Mouse (Mus musculus) urinary bladder, postnatal 25 days (tissue): ENCODE results near the gene Camta1.

Experiments
- DNase-seq: peaks from one replicate; pipeline ENCODE4 v3.0.0; 2022; ENCODE audit warnings: low spot score

Camta1 gene

DNA sequence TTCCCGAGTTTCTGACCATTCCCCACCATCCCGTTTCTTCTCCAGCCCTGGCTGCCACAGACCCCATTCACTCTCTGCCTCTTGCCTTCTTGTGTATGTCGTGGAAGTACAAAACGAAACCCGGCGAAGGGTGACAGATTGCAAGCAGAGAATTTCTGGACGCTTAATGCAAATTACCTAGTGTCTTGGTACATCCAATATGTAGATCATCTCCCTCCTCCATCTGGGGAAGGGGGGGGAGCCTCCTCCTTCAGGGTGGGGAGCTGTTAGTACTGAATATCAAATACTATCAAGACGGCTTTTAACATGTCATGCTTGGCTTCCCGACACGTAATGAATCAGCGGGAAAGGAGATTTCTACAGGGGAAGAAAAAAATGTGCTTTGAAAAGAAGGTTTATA is 710.8 kb downstream of the Camta1 start:
- DNase-seq: no peak

DNA sequence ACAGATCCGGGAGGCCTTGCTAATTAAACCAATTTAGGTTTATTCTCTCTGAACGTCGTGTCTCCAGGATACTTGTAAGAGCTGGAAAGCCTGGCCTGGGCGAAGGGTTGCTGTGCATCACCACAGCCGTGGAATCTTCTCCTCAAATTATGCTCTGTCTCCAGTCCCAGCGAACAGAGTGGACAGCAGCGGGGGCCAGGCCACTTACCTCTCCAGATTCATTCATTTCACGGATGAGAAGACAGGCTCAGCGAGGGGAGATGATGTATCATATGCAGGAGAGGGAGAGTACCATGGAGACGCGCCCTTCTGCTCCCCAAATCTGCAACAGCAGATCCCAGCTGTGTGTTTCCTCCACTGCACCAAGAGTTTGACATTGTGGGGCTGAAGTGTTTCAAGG is 711.6 kb downstream of the Camta1 start:
- DNase-seq: no peak

DNA sequence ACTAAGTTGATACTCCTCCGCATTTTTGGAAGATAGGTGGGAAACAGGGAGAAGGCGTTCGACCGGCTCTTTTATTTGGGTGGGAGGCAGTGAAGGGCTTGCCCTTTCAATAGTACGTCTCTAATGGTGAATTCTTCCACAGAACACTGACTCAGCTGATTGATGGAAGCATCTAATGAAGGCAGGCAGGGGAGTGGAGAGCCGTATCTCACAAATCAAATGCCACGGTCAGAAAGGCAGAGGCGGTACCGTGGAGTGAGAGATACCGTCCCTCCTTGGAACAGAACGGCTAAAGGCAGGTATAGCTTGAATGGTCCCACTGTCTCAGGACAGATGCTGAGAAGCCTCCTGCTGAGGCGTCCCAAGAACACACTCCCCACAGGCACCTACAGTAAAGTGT is 714.1 kb downstream of the Camta1 start:
- DNase-seq: no peak

DNA sequence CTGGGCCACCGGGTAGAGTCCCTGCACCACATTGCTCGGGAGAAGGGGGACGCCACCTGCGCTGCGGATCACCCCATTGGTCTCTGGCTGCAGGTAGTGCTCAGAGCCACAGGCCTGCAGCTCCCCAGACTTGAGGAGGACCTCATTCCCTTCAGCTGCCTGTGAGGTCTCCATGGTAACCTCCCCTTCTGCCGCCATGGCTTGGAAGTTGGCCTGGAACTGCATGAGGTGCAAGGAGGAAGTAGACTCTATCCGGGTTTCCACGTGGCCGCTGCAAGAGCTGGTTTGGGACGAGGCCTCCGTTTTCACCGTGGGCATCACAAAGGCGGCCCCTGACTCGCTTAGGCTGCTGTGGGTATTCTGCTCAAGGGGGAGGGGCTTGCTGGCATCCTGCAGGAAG is 717.6 kb downstream of the Camta1 start:
- no peak for DNase-seq

DNA sequence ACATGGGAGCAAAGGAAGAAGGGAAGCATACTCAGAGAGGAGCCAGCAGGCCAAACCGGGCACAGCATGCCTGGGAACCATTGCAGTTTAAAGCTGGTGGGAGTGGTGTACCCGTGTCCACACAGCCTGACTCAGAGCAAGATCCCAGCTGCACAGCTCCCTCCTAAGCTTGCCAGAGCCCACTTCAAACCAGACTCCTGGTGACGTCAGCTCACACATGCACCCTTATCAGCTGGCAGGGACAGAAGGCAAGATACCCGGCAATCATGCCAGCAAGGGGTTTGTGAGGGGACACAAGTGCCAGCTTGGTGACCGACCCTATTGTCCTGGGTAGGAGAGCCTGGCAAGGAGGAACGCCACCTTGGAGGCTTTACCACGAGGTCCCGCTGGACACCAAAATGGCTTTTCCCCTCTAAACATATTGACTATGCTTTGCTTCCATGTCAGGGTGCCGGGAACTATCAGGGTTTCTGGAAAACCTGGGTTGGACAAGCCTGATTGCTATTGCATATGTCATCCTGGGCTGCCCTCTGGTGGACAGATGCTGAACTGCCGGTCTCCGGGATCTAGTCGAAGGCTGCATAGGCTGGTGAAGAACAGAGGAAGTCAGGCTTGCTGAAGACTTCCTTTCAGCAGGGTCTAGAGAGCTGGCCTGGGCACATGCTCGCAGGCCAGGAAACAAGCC is 720.3 kb downstream of the Camta1 start:
- peak; percentile 96 for DNase-seq

DNA sequence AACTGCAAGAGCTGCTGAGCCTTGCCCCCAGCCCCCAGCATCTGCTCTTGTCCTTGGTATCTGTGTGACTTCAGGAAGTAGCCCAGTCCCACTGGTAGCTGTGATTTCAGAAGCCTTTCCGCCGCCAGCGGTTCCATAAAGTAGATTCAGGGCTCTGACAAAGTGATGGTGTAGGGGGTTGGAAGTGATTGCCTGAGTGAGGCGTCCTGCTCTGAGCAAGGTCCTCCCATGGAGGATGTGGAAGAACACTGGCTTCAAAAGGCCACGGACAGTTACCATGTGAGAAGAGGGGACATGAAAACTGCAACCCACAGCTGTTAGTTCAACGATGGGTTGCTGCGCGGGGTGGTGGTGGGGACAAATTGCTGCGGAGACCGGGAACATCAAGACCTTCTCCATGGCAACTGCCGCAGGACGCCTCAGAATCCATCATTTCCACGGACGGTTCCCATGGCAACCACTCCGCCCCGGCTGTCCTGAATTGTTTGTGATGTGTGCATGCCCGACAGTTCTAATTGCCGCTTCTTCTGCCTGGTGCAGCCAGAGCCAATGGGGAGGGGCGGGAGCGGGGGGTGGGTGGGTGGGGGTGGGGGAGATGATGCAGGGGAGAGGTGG is 721.2 kb downstream of the Camta1 start:
- DNase-seq: no peak

DNA sequence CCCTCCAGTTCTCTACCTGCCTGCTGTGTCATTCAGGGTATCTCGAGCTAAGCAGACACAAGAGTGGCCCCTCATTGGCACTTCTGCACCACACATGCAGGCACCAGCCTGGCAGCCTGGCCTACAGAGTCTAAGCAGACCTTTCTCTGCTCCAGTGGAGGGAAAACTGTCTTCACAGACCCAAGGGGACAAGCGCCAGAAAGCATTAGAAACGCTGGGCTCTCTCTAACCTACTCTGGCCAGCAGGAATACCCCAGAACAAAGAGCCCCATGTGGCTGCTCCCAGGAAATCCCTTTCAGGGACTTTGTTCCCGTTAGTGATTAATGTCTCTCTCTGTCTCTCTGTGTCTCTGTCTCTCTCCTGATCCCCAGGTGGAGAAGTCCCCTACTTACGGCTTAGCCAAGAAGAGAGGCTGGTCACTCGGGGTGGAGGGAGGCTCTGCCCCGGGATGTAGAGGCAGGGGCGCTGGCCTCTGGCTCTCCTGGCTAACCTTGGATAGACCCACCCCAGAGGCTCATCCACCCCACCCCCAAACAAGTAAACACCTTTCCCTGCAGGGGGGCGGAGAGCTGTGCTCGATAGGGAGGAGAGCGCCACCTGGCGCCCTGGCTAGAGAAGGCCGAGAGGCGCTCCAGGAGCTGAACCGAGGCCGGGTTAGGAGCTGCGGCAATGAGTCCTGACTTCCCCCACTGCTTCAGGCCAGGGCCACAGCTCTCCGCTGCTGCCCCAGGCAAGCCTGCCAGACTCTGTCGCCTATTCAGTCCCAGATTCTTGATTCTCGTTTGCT is 722.4 kb downstream of the Camta1 start:
- peak; percentile 70 for DNase-seq

DNA sequence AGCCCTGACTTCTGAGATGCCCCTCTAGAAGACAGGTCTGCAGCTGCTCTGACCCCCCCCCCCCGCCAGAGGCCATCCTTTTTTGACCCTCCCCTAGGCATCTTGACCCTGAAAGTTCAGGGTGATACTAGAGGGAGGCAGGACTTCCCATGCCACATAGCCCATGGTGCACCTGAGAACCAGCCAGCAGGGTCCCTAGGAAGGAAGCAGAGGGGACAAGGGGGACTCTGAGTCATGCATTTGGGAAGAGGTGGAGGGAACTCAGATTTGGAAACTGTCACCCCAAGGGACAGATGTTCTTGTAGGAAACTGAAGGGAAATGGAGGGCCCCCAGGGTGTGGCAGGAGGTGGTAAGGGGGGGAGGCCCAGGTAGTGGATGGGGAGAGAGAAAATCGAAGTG is 723.1 kb downstream of the Camta1 start:
- DNase-seq: no peak

DNA sequence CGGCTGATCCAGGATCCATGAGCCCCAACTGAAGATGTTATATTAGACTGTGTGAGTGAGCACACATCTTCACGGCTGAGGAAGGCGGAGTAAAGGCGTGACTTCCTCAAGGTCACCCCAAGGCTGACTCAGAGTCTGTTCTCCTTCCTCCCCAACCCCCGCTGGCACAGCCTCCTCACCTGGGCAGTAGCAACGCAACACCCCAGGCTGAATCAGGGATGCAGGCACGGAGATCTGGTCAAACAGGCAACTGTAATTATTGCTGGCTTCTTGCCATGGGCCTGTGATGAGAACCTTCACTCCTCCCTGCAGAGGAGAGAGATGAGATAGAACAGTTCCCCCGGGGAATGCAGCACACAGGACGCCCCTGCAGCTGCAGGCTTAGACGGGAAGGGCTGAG is 723.5 kb downstream of the Camta1 start:
- no peak for DNase-seq

DNA sequence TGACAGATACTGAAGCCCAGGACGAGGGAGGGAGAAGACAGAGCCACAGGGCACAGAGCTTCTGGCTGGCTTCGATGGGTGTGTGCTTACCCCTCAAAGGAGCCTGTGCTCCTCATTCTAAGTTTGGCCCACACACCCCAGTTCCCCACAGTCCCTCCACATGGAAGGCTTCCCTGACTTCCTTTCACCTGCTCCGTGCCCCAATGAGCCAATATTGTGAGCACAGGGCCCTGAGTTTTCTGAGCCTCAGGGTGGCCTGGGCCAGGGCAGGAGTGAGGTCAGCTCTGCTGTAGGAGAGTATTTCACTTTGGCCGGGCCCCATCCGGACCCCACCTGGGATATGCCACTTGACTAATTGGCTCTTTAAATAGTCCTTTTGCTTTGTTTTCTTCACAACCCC is 724.0 kb downstream of the Camta1 start:
- DNase-seq: no peak

DNA sequence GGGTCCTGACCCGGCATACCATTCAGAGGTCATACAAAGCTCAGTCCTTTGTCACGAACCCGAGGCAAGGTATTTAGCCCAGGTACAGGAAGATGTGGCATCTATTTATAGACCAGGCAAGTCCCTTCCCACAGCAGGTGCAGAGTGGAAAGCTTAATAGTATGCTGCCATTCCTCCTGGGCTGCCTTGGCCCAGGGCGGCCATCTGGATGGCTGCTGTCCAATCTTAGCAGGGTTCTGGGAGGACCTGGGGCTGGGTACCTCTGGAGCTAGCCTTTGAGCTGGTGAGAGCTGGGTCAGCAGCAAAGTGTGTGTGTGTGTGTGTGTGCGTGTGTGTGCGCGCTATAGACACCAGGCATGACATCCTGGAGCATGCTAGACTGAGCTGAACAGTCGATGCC is 726.2 kb downstream of the Camta1 start:
- no peak for DNase-seq

DNA sequence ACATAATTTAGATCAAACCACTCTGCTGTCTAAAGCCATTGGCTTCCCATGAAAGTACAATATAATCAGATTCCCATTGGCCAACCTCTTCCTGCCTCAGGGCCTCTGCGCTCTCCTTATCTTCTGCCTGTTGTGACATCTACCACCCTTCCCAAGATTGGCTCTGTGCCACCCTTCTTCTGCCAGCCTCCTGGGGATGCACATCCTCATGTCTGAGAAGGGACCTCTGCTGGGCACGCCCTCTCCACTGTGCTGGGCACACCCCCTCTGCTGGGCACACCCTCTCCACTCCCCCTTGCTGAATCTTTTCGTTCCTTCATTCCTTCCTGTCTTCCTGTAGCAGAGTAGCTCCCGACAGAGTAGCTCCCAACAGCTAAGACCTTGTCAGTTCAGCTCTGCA is 727.9 kb downstream of the Camta1 start:
- DNase-seq: no peak

DNA sequence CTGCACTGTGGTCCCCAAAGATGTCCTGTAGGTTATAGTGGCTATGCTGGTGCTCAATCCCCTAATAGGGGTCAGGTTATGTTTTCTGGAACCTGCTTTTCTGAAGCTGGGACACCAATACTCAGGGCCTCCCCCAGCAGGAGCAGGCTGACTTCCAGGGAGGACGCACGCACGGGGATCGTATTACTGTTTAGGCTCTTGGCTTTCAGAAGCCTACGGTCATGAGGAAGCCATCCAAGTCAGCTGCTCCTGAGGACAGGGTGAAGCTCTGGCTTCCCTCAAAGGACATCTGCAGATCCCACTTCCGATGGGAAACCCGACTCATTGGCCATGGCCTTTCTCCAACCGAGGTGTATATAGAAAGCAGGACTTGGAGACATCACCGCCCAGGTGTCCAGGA is 729.2 kb downstream of the Camta1 start:
- DNase-seq: no peak

DNA sequence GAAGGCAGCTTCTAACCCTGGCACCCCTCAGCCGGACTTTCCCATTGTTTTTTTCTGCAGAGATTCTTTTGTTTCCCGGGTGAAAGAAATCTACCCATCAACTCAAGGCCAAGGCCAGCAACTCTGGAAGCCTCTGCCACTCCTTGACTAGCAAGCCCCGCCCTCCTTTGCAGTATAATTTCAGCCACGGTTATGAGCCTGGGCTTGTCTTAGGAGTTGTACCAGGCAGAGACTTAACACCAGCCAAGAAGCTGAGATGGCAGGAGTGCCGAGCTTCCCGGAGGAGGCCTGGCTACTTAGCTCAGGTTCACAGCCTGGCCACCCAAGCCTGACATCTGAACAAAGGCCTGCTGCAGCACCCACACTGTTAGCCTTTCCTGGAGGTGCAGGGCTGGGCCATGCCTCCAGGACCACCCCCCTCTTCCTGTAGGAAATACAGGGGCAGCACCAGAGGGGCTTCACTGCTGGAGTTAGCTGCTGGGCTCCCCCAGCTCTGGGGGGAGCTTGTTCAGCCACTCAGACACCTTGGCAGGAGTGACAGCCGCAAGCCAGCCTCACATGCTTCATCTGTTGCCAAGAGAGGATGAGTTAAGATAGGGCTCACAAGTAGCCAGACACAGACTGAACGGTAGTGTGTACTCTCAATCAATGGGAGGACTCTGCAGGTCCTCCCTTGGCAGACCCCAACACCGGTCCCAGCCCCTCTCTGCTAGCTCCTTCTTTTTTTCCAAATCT is 730.8 kb downstream of the Camta1 start:
- no peak for DNase-seq

DNA sequence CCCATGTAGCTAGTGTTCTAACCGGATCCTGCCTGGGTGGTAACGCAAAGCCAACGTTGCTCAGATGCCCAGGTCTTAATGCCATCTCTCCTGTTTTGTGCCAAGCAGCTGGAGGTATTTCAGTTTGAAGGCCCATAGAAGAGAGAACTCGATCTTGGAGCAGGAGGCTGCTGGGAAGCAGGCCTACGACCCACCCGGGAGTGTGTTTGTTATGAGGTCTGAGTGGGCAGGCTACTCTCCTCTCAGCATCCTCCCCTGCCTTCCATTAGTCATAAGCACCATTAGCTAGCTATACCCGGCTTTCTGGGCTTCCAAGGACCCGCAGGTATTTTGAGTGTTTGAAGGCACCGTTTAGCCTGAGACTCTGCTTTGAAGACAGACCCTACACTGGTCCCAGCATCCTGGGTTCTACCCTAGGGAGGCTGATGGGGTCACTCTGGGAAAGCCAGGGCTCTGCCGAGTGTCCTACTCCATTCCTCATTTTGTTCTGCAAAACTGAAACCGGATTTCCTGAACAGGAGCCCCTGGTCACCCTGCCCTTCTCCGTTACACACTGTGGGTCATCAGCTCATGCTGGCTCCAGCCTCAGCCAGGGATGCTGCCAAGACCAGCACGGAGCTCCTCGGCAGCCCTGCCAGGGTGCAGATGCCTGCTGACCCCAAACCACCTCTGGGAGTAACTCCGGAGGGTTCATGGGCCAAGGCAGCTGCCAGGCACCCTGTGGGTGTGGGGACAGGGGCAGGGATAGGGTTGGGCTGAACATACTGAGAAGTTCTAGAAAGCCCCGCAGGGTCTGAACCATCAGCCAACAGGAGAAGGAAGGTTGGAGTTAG is 731.7 kb downstream of the Camta1 start:
- no peak for DNase-seq

DNA sequence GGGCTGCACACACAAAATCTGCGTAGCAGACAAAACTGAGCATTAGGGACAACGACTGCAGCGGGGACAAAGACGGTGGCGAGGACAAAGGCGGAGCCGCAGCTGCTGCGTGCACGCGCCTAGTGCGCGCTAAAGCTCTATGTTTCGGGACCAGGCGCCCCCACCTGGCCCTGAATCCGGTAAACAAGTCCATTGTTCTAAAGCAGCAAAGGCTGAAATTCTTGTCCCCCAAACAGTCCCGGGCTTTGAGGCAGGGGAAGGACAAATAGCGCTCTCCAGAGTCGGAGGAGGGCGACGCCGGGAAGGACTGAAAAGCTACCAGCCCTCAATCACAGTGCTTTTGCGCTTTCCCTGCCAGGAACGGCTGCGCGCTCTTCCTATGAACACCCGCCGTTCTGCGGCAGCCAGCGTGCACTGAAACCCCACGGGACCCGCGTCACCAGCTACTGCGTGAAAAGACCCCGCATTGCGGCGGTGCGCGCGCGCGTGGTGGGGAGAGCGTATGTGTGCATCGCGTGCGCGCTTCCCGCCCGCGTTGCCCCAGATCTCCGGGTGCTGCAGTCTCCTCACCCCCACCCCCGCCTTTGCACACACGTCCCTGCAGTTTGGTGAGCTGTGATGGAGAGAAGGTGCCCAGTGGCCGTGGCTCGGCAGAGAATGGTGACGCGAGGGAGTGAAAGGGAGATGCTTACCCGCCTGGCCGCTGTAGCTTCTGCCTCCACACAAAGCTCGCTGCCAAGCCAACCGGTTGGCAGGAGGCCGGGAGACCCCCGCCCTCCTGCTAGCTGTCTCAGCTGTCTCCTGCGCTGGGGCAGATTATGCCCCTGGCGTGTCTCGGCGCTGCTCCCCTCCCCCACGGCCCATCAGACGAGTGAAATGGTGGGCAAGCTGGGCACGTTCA is 732.8 kb downstream of the Camta1 start:
- no peak for DNase-seq

DNA sequence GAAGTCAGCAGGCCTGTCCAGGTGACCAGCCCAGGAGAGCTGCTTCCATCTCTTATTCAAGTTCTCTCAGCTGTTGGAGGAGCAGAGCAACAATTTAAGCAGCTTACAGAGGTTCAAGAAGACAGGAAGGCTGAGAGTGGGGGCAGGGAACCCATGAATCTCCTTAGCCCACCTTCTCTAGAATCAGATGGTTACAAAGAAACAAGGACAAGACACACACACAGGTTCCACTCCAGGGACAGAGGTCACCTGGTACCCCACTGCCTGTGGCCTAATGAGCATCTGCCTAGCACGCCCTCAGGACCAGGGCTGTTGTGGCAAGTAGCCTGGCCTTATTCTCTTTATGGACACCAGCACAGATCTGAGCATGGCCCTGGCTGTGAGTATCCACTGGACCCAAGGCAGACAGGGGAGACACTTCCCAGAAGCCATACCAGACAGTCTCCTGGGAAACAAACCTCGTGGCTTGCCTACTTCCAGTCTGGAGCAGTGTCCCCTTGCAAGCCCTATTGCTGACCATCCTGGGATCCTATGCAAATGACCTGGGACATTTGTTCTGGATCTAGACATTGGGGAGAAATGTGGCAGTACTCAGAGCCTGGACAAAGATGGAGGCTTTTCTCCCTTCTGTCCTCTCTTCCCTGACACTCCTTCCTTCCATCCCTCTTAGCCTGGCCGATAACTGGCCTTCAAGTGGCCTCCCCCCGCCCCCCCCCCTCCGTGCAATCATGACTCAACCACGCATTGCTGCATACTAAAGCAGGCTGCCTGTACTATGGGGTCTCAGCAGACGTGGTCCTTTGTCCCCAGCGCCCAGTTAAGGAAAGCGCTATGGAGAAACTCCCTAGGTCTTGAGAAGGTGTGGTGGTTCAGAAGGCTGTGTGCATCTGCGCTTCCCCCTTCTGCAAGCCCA is 733.8 kb downstream of the Camta1 start:
- no peak for DNase-seq

DNA sequence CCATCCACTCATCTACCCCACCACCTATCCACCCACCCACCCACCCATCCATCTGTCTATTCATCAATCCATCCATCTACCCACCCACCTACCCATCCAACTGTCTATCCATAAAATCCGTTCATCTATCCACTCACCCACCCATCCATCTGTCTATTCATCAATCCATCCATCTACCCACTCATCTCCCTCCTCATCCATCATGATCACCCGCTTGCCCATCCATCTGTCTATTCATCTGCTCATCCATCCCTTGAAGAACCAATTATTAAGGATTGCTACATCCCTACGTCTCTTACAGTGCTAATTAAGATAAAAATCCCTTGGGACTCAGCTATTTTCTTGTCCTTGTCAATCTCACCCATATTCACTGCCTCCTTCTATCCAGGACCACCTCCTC is 742.8 kb downstream of the Camta1 start:
- no peak for DNase-seq

DNA sequence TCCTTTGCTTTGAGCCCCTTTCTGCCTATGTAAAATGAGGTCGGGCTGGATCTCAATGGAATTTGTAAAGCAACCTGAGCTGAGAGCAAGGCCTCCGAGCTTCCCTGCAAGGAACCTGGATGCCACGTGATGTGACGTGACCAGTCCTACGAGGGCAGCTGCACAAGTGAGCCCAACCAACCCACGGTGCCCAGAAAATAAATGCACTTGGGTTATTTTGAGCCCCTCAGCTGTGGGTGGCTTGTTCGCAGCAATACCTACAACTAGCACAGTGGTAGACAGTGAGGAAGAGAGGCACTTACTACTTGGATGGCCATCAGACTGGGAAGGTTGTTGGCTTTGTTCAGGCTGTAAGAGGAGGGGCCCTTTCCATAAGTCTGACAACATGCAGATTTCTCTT is 747.1 kb downstream of the Camta1 start:
- DNase-seq: no peak

DNA sequence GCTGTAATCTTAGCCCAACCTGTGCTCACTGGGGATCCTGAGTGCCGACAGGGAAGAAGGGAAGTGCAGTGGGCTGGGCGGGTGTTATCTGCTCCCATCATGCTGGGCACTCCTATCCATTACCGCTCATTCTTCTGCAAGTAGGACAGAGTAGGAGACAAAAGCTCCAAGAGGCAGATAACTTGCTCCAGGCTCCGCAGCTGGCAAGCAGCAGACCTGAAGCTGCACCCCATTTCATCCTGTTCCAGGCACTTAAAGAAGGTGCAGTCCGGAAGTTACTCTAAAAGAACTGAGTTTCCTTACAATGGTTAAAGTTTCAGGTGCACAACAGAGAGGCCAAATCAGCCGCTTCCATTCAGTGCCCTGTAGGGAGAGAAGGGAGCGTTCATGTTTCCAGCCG is 750.5 kb downstream of the Camta1 start:
- DNase-seq: no peak
